Mouse (Mus musculus): ENCODE data around the gene B3gat2. TPM values are rescaled to one million over a fixed set of nuclear protein-coding genes. Genes with fewer than 3 reads are reported as not detected.
A peak's percentile ranks its signal among the peaks of the same experiment; 100 is the strongest.

Gene B3gat2
- polyA plus RNA-seq, 1 experiment from 2014 or later, result 1.1 TPM

DNA sequence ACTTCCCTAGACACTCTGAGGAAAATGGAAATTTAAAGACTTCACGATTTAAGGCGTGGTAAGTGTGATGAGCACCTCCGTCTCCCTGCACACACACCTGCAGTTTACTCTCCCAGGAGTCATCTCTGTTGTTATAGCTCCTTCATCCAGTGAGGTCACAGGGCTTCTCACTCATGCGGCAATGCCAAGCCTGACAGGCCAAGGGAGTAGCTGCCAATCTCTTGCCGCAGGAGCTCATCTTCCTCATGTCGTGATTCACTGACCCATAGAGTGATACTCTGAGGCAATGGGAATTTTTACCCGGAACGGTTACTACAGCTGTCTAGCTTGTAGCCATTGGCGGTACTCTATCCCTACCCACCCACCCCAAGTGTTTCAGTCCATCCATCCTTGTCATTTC lies 36.8 kb downstream of the B3gat2 start:
- no peak overlapping the region for H3K27ac ChIP-seq (ENCODE audit: low read depth, low read length)
- H3K4me3 ChIP-seq (ENCODE audit: low read depth, low read length), result no peak overlapping the region
- H3K4me2 ChIP-seq (ENCODE audit: low read depth, low read length, severe bottlenecking), result no peak overlapping the region
- no peaks in the 10 kb centered on the region for H3K9me3 ChIP-seq (ENCODE audit: control insufficient read depth, low read length)
- no peak for DNase-seq (ENCODE audit: low spot score)
- ATAC-seq (replicated peaks; ENCODE audit: low FRiP score), result no peak
- WGBS, result 91% methylated on average over 9 of the region's 9 CpGs
- no peak overlapping the region for H3K9ac ChIP-seq (ENCODE audit: low read length)
- H3K4me1 ChIP-seq (replicated peaks; ENCODE audit: control insufficient read depth, insufficient read depth, low read length), result no peaks in the 10 kb centered on the region
- no peaks in the 10 kb centered on the region for H3K36me3 ChIP-seq (ENCODE audit: control insufficient read depth, insufficient read depth, low read length)
- no peaks in the 10 kb centered on the region for H3K27me3 ChIP-seq (ENCODE audit: control insufficient read depth, insufficient read depth, low read length)

DNA sequence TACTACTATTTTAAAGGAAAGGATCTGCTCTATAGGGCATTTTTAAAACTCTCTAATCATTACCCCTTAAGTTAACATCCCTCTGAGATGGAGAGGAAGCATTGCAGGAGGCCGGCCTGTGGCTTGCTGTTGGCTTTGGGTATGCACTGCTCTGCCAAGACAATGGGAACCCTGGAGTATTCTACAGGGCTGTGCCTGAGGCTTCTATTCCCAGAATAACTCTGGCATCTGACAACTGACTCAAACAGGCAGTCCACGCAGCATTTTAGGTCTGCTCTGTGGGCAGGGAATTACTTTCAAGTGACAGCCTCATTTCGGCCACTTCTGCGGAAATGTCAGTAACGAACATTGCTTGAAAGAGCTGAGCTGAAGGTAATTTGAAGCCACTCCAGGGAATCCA lies 60.1 kb downstream of the B3gat2 start:
- H3K27me3 ChIP-seq (ENCODE audit: control insufficient read depth, insufficient read depth, low read length), result no peaks in the 10 kb centered on the region
- ATAC-seq (replicated peaks; ENCODE audit: low FRiP score) (no peak), DNase-seq (ENCODE audit: low spot score) (no peak)
- H3K9ac ChIP-seq (ENCODE audit: low read length), result no peak overlapping the region
- H3K27ac ChIP-seq (ENCODE audit: low read depth, low read length), result no peak overlapping the region
- no peaks in the 10 kb centered on the region for H3K36me3 ChIP-seq (ENCODE audit: control insufficient read depth, insufficient read depth, low read length)
- H3K4me1 ChIP-seq (replicated peaks; ENCODE audit: control insufficient read depth, insufficient read depth, low read length), result no peaks in the 10 kb centered on the region
- no peak overlapping the region for H3K4me3 ChIP-seq (ENCODE audit: low read depth, low read length)
- H3K4me2 ChIP-seq (ENCODE audit: low read depth, low read length, severe bottlenecking), result no peak overlapping the region
- no peaks in the 10 kb centered on the region for H3K9me3 ChIP-seq (ENCODE audit: control insufficient read depth, low read length)
- WGBS, result 71% methylated on average over 5 of the region's 5 CpGs

DNA sequence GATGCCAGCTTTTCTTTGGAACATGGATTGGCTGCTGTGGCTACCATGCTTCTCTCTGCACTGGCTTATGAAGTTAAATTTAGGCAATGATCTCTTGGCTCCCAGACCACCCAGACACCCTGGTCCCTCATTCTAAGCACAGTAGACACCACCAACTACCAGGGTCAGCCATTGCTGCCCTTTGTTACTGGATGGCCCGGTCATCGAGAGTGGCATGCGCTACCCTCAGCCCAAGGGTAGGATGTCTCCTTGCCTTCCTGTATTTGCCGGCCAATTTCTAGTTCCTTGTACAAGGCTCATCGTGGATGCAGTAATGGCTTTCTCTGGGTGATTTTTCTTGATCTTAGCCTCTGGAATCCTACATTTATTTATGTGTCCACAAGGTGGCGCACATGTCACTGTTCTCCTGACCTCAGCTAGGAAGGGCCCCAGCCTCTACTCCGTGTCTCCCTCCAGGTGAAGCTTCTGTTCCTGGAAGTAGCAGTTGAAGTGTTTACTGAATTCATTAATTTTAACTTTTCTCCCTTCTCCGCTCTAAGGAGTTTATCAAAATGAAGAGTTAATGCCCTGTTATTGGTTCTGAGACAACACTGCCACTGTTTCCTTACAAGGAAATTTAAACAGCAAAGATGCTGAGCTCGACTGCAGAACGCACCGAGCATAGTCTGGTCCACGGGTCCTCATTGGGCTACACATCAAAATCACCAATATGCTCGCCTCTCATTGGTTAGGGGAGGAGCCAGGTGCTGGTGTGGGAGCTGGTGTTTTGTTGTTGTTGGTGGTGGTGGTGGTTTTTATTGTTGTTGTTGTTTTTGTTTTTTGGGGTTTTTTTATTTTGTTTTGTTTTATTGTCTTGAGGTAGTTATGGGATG lies 65.6 kb downstream of the B3gat2 start:
- Histone ChIP-seq H3K4me1 (replicated peaks; ENCODE audit: control insufficient read depth, insufficient read depth, low read length) (no peaks in the 10 kb centered on the region), H3K4me2 (ENCODE audit: low read depth, low read length, severe bottlenecking) (no peak overlapping the region), H3K4me3 (ENCODE audit: low read depth, low read length) (no peak overlapping the region), H3K9ac (ENCODE audit: low read length) (no peak overlapping the region), H3K9me3 (ENCODE audit: control insufficient read depth, low read length) (no peaks in the 10 kb centered on the region), H3K27me3 (ENCODE audit: control insufficient read depth, insufficient read depth, low read length) (no peaks in the 10 kb centered on the region), H3K36me3 (ENCODE audit: control insufficient read depth, insufficient read depth, low read length) (no peaks in the 10 kb centered on the region), H3K27ac (ENCODE audit: low read depth, low read length) (no peak overlapping the region)
- WGBS, result 45% methylated on average over 13 of the region's 13 CpGs
- peak; percentile 72 for DNase-seq (ENCODE audit: low spot score)
- ATAC-seq (replicated peaks; ENCODE audit: low FRiP score), result peak; percentile 68

DNA sequence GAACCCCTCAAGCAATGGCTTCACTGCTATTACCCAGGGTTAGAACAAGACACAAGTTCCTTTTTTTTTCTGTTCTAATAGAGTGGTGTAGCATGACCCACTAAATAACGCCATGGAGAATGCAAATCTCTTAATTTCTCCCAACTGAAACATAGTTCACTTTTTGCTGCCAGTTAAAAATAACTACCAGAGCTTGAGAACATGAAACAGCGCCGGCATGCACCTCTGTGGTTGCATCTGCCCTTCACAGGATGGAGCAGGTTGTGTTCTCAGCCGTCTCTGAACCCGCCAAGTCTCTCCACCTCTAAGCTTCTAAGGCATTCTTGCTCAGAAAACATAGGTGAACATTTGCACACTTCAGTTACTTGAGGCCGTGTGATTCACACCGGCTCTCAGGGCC lies 72.7 kb downstream of the B3gat2 start:
- H3K4me3 ChIP-seq (ENCODE audit: low read depth, low read length), result no peak overlapping the region
- WGBS, result 87% methylated on average over 7 of the region's 7 CpGs
- H3K9ac ChIP-seq (ENCODE audit: low read length), result no peak overlapping the region
- H3K9me3 ChIP-seq (ENCODE audit: control insufficient read depth, low read length), result no peaks in the 10 kb centered on the region
- DNase-seq (ENCODE audit: low spot score) (no peak), ATAC-seq (replicated peaks; ENCODE audit: low FRiP score) (no peak)
- no peaks in the 10 kb centered on the region for H3K4me1 ChIP-seq (replicated peaks; ENCODE audit: control insufficient read depth, insufficient read depth, low read length)
- no peaks in the 10 kb centered on the region for H3K27me3 ChIP-seq (ENCODE audit: control insufficient read depth, insufficient read depth, low read length)
- H3K27ac ChIP-seq (ENCODE audit: low read depth, low read length), result no peak overlapping the region
- no peaks in the 10 kb centered on the region for H3K36me3 ChIP-seq (ENCODE audit: control insufficient read depth, insufficient read depth, low read length)
- no peak overlapping the region for H3K4me2 ChIP-seq (ENCODE audit: low read depth, low read length, severe bottlenecking)

- 76% methylated on average over 9 of the region's 9 CpGs for WGBS
- no peak overlapping the region for H3K27ac ChIP-seq (ENCODE audit: low read depth, low read length)
- no peak overlapping the region for H3K4me3 ChIP-seq (ENCODE audit: low read depth, low read length)
- no peaks in the 10 kb centered on the region for H3K36me3 ChIP-seq (ENCODE audit: control insufficient read depth, insufficient read depth, low read length)
- H3K9me3 ChIP-seq (ENCODE audit: control insufficient read depth, low read length), result no peaks in the 10 kb centered on the region
- H3K4me1 ChIP-seq (replicated peaks; ENCODE audit: control insufficient read depth, insufficient read depth, low read length), result no peaks in the 10 kb centered on the region
- H3K4me2 ChIP-seq (ENCODE audit: low read depth, low read length, severe bottlenecking), result no peak overlapping the region
- ATAC-seq (replicated peaks; ENCODE audit: low FRiP score) (no peak), DNase-seq (ENCODE audit: low spot score) (no peak)
- H3K9ac ChIP-seq (ENCODE audit: low read length), result no peak overlapping the region
- no peaks in the 10 kb centered on the region for H3K27me3 ChIP-seq (ENCODE audit: control insufficient read depth, insufficient read depth, low read length)
Observed at GRCm38 (mm10) chr1:23834819-23835218, 73.3 kb downstream of the B3gat2 start.

- Histone ChIP-seq H3K9ac (ENCODE audit: low read length) (no peak overlapping the region), H3K36me3 (ENCODE audit: control insufficient read depth, insufficient read depth, low read length) (no peaks in the 10 kb centered on the region), H3K27me3 (ENCODE audit: control insufficient read depth, insufficient read depth, low read length) (no peaks in the 10 kb centered on the region), H3K27ac (ENCODE audit: low read depth, low read length) (no peak overlapping the region), H3K4me1 (replicated peaks; ENCODE audit: control insufficient read depth, insufficient read depth, low read length) (no peaks in the 10 kb centered on the region), H3K9me3 (ENCODE audit: control insufficient read depth, low read length) (no peaks in the 10 kb centered on the region), H3K4me3 (ENCODE audit: low read depth, low read length) (no peak overlapping the region), H3K4me2 (ENCODE audit: low read depth, low read length, severe bottlenecking) (no peak overlapping the region)
- DNase-seq (ENCODE audit: low spot score) (no peak), ATAC-seq (replicated peaks; ENCODE audit: low FRiP score) (no peak)
- WGBS, result 86% methylated on average over 4 of the region's 4 CpGs
Observed at GRCm38 (mm10) chr1:23836630-23837029, 75.1 kb downstream of the B3gat2 start.

DNA sequence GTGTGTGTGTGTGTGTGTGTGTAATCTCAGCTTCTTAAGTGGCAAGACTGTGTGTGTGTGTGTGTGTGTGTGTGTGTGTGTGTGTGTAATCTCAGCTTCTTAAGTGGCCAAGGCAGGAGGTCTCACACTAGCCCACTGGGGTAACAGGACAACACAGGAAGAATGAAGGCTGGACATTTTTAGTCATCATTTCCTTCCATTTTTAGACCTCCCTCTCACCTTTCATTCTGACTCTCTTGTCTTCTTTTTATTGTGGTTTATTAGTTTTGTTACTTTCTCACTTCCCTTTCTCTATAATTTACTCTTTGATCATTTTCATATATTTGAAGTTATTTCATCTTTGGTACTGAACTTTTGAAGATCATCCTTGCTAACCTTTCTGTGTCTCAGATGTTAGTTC lies 79.4 kb downstream of the B3gat2 start:
- Histone ChIP-seq H3K36me3 (ENCODE audit: control insufficient read depth, insufficient read depth, low read length) (no peaks in the 10 kb centered on the region), H3K4me2 (ENCODE audit: low read depth, low read length, severe bottlenecking) (no peak overlapping the region), H3K27ac (ENCODE audit: low read depth, low read length) (no peak overlapping the region), H3K9ac (ENCODE audit: low read length) (no peak overlapping the region), H3K27me3 (ENCODE audit: control insufficient read depth, insufficient read depth, low read length) (no peaks in the 10 kb centered on the region), H3K4me1 (replicated peaks; ENCODE audit: control insufficient read depth, insufficient read depth, low read length) (no peaks in the 10 kb centered on the region), H3K4me3 (ENCODE audit: low read depth, low read length) (no peak overlapping the region), H3K9me3 (ENCODE audit: control insufficient read depth, low read length) (no peaks in the 10 kb centered on the region)
- DNase-seq (ENCODE audit: low spot score) (no peak), ATAC-seq (replicated peaks; ENCODE audit: low FRiP score) (no peak)

- Histone ChIP-seq H3K4me2 (ENCODE audit: low read depth, low read length, severe bottlenecking) (no peak overlapping the region), H3K27ac (ENCODE audit: low read depth, low read length) (no peak overlapping the region), H3K9me3 (ENCODE audit: control insufficient read depth, low read length) (no peaks in the 10 kb centered on the region), H3K36me3 (ENCODE audit: control insufficient read depth, insufficient read depth, low read length) (no peaks in the 10 kb centered on the region), H3K27me3 (ENCODE audit: control insufficient read depth, insufficient read depth, low read length) (no peaks in the 10 kb centered on the region), H3K4me1 (replicated peaks; ENCODE audit: control insufficient read depth, insufficient read depth, low read length) (no peaks in the 10 kb centered on the region), H3K4me3 (ENCODE audit: low read depth, low read length) (no peak overlapping the region), H3K9ac (ENCODE audit: low read length) (no peak overlapping the region)
- DNase-seq (ENCODE audit: low spot score), result no peak
- ATAC-seq (replicated peaks; ENCODE audit: low FRiP score), result no peak
- 65% methylated on average over 3 of the region's 3 CpGs for whole genome bisulfite sequencing
Observed at GRCm38 (mm10) chr1:23842629-23843028, 81.1 kb downstream of the B3gat2 start.

GRCm38 (mm10) chr1:23843790-23844189 lies 82.2 kb downstream of the B3gat2 start:
- ATAC-seq (replicated peaks; ENCODE audit: low FRiP score) (no peak), DNase-seq (ENCODE audit: low spot score) (no peak)
- Histone ChIP-seq H3K4me1 (replicated peaks; ENCODE audit: control insufficient read depth, insufficient read depth, low read length) (no peaks in the 10 kb centered on the region), H3K9me3 (ENCODE audit: control insufficient read depth, low read length) (no peaks in the 10 kb centered on the region), H3K9ac (ENCODE audit: low read length) (no peak overlapping the region), H3K27me3 (ENCODE audit: control insufficient read depth, insufficient read depth, low read length) (no peaks in the 10 kb centered on the region), H3K4me2 (ENCODE audit: low read depth, low read length, severe bottlenecking) (no peak overlapping the region), H3K36me3 (ENCODE audit: control insufficient read depth, insufficient read depth, low read length) (no peaks in the 10 kb centered on the region; the same call in 1 of the 2 replicates), H3K27ac (ENCODE audit: low read depth, low read length) (no peak overlapping the region), H3K4me3 (ENCODE audit: low read depth, low read length) (no peak overlapping the region)
- 93% methylated on average over 7 of the region's 7 CpGs for WGBS

Measured in forebrain, embryonic 11.5 days (tissue).